In genomic region chr7:6397996-6398975, GRCm38 (mm10) we compare ENCODE assay signal across 8 mouse cellular contexts. TPM values are rescaled to one million over a fixed set of nuclear protein-coding genes. Genes with fewer than 3 reads are reported as not detected.
DNase-seq lines count a peak whose midpoint lies in the region; ATAC-seq lines count a peak whose summit lies in the region.

Gene Smim17, plus strand, starts transcription at chr7:6398715.

- peak within 1 kb of the TSS; percentile 57 for H3K4me3 ChIP-seq in heart, embryonic 15.5 days
- H3K4me3 ChIP-seq in liver, embryonic 11.5 days (ENCODE audit: low read depth, low read length): peak within 1 kb of the TSS; percentile 51

- peak; percentile 90 for DNase-seq in brain, adult 2 months (ENCODE audit: low read depth, low spot score)
- DNase-seq in fibroblast of lung, adult 2 months (ENCODE audit: low read depth): peak; percentile 27
- DNase-seq in kidney, postnatal 14 days: peak; percentile 50
- DNase-seq in liver, embryonic 11.5 days (ENCODE audit: low spot score): peak; percentile 56
- DNase-seq in splenic B cell, adult 2 months (ENCODE audit: low read depth, low spot score): peak; percentile 68

- 0 out of 2 replicates have a peak, but pooled peaks cover 3% of the 10 kb centered on the region for H3K4me1 ChIP-seq in heart, embryonic 15.5 days (replicated peaks)
- H3K4me1 ChIP-seq in liver, embryonic 11.5 days (replicated peaks; ENCODE audit: control insufficient read depth, insufficient read depth, low read length): no peaks in the 10 kb centered on the region

- H3K9ac ChIP-seq in heart, embryonic 15.5 days: peak within 1 kb of the TSS; percentile 49
- H3K9ac ChIP-seq in liver, embryonic 11.5 days (ENCODE audit: low read depth, low read length): peak within 1 kb of the TSS; percentile 42; the same call in 1 of the 2 replicates

- H3K27me3 ChIP-seq in heart, embryonic 15.5 days: no peaks in the 10 kb centered on the region
- no peaks in the 10 kb centered on the region for H3K27me3 ChIP-seq in liver, embryonic 11.5 days (replicated peaks; ENCODE audit: control insufficient read depth, insufficient read depth, low read length)
- H3K27me3 ChIP-seq in splenic B cell, adult 2 months (ENCODE audit: control insufficient read depth, insufficient read depth, low read length, poor library complexity, severe bottlenecking): no peaks in the 10 kb centered on the region

- peaks cover 23% of the 10 kb centered on the region for H3K36me3 ChIP-seq in heart, embryonic 15.5 days
- no peaks in the 10 kb centered on the region for H3K36me3 ChIP-seq in liver, embryonic 11.5 days (ENCODE audit: control insufficient read depth, insufficient read depth, low read length)
- H3K36me3 ChIP-seq in splenic B cell, adult 2 months (ENCODE audit: control insufficient read depth, insufficient read depth, low read length, poor library complexity, severe bottlenecking): no peaks in the 10 kb centered on the region

- peak within 1 kb of the TSS; percentile 80 for H3K4me2 ChIP-seq in heart, embryonic 15.5 days
- peak within 1 kb of the TSS; percentile 72 for H3K4me2 ChIP-seq in liver, embryonic 11.5 days

- ATAC-seq in CD4-positive, CD25-positive, alpha-beta regulatory T cell, adult 4 months: peak; percentile 99
- 0 out of 2 replicates have a peak, but pooled peaks have one; percentile 58 for ATAC-seq in heart, embryonic 15.5 days (replicated peaks; ENCODE audit: insufficient number of reproducible peaks, insufficient read depth, low FRiP score, low read depth)
- ATAC-seq in liver, embryonic 11.5 days (replicated peaks; ENCODE audit: low FRiP score): peak; percentile 83
- peak; percentile 73 for ATAC-seq in monocyte, adult 5-6 weeks (replicated peaks; ENCODE audit: insufficient number of reproducible peaks, low FRiP score, low TSS enrichment, poor library complexity, severe bottlenecking)

- WGBS in heart, embryonic 15.5 days: 25% methylated on average over 25 of the region's 25 CpGs
- WGBS in liver, embryonic 11.5 days: 26% methylated on average over 25 of the region's 25 CpGs

- no peak within 1 kb of the TSS for H3K27ac ChIP-seq in heart, embryonic 15.5 days
- no peak within 1 kb of the TSS for H3K27ac ChIP-seq in liver, embryonic 11.5 days (ENCODE audit: low read depth, low read length)

- no peaks in the 10 kb centered on the region for H3K9me3 ChIP-seq in heart, embryonic 15.5 days (replicated peaks)
- H3K9me3 ChIP-seq in liver, embryonic 11.5 days (ENCODE audit: control insufficient read depth, low read length): no peaks in the 10 kb centered on the region

RNA-seq across cellular contexts. Expression of gene Smim17, which starts in this region (rescaled TPM):
- not detected for polyA plus RNA-seq in CD4-positive, CD25-positive, alpha-beta regulatory T cell, adult 4 months (2017; shearing (Covaris generic))
- polyA plus RNA-seq in heart, embryonic 15.5 days (2015; fragmentation: Nextera tagmentation; extraction: Ambion mirVana): 0.28 TPM in 1 of 2 replicates, not detected in the other
- polyA plus RNA-seq in liver, embryonic 11.5 days (2014; fragmentation: Nextera tagmentation; extraction: Ambion mirVana): 0.27 TPM in 1 of 2 replicates, not detected in the other
- not detected in 3 replicates for total RNA-seq in monocyte, adult 5-6 weeks (2017)

Comparison
In these comparisons a context has a peak if more than half of its experiments do, and no peak if none do; other contexts are left out.
1. Peak in ATAC-seq in CD4-positive, CD25-positive, alpha-beta regulatory T cell, adult 4 months; RNA of the gene not detected or under 1 TPM.
2. Peak in ATAC-seq, H3K4me3 ChIP-seq, H3K9ac ChIP-seq and H3K4me2 ChIP-seq in heart, embryonic 15.5 days; RNA of the gene not detected or under 1 TPM.
3. Peak in DNase-seq, ATAC-seq, H3K4me3 ChIP-seq, H3K9ac ChIP-seq and H3K4me2 ChIP-seq in liver, embryonic 11.5 days; RNA of the gene not detected or under 1 TPM.
4. Peak in ATAC-seq in monocyte, adult 5-6 weeks; RNA of the gene not detected or under 1 TPM.
5. DNase-seq: peak in every context shown above with its lines; median percentile 90 in brain, adult 2 months; 68 in splenic B cell, adult 2 months; 56 in liver, embryonic 11.5 days; 50 in kidney, postnatal 14 days; 27 in fibroblast of lung, adult 2 months.